In the genomic region with DNA sequence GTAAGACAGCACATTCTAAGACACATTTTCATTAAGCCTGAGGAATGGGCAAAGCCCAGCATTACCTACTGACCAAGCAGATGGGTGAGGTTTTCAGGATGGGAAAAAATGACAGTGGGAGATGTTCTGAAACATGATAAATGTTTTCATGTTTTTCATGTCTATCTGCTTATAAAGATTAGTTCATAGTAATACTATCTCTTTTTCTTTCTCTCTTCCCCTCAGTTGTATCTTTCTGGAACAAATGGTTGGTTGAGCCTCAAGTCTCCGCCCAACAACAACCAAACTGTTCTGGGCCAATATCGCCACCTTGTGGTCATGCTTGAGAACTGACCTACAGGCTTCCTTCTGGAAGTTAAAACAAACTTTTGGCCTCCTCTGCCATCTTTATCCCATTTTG, we compare ENCODE assay signal across 9 mouse cellular contexts. TPM values are rescaled to one million over a fixed set of nuclear protein-coding genes. Genes with fewer than 3 reads are reported as not detected.
A peak's percentile ranks its signal among the peaks of the same experiment; 100 is the strongest.
DNase-seq lines count a peak whose midpoint lies in the region; ATAC-seq and TF ChIP-seq lines count a peak whose summit lies in the region.
"Had no signal": no experiment of that assay in that cellular context is flagged by ENCODE, and none has a peak within 500 bp of the region (broad histone marks: within the 10 kb centered on the region; RNA-seq: fewer than 3 reads in every experiment).

No protein-coding gene starts in this region.

- TF ChIP-seq CTCF in heart, postnatal 0 days (IDR thresholded peaks at IDR 0.05; ENCODE audit: low read depth) = peak; percentile 63

- no peak overlapping the region for H3K4me2 ChIP-seq in heart, postnatal 0 days (ENCODE audit: low read depth, low read length)
- H3K4me2 ChIP-seq: lung, embryonic 15.5 days had no signal

- WGBS in heart, postnatal 0 days = 27% methylated on average over 2 of the region's 2 CpGs

- H3K9me3 ChIP-seq in heart, postnatal 0 days (replicated peaks; ENCODE audit: control insufficient read depth, low read length) = no peaks in the 10 kb centered on the region
- H3K9me3 ChIP-seq: lung, embryonic 15.5 days had no signal

- DNase-seq in heart, postnatal 0 days (ENCODE audit: low spot score) = peak; percentile 17
- no peak for DNase-seq in heart, adult 9 months (ENCODE audit: low spot score in 2 of 2)
- DNase-seq in B cell, adult 2 months = peak; percentile 86
- peak; percentile 46 for DNase-seq in adipocyte (ENCODE audit: low spot score)
- DNase-seq in hindlimb bud, embryonic 11.5 days (ENCODE audit: extremely low spot score, low read depth, low spot score) = peak; percentile 3
- peak; percentile 86 for DNase-seq in thymus, postnatal 4 days
- no peak for DNase-seq in cerebellum, adult 8-10 months

- H3K4me1 ChIP-seq in heart, postnatal 0 days (ENCODE audit: control insufficient read depth, insufficient read depth) = no peaks in the 10 kb centered on the region
- H3K4me1 ChIP-seq: lung, embryonic 15.5 days had no signal

- no peaks in the 10 kb centered on the region for H3K27me3 ChIP-seq in heart, postnatal 0 days (ENCODE audit: control insufficient read depth, insufficient read depth, low read length)
- H3K27me3 ChIP-seq: lung, embryonic 15.5 days had no signal

- no peak for TF ChIP-seq EP300 in heart, postnatal 0 days (IDR thresholded peaks at IDR 0.05; ENCODE audit: low read depth)

- H3K9ac ChIP-seq in heart, postnatal 0 days (replicated peaks; ENCODE audit: low read depth, low read length) = no peak overlapping the region
- H3K9ac ChIP-seq: lung, embryonic 15.5 days had no signal

- no peak overlapping the region for H3K4me3 ChIP-seq in heart, postnatal 0 days (ENCODE audit: low read depth, low read length)
- H3K4me3 ChIP-seq: lung, embryonic 15.5 days had no signal

- no peak overlapping the region for H3K27ac ChIP-seq in heart, postnatal 0 days (ENCODE audit: low read depth)
- H3K27ac ChIP-seq: lung, embryonic 15.5 days had no signal

- no peaks in the 10 kb centered on the region for H3K36me3 ChIP-seq in heart, postnatal 0 days (replicated peaks; ENCODE audit: control insufficient read depth, insufficient read depth, low read length)
- H3K36me3 ChIP-seq: lung, embryonic 15.5 days had no signal

- no peak for ATAC-seq in heart, postnatal 0 days (ENCODE audit: insufficient read depth, low read depth)
- ATAC-seq in megakaryocyte-erythroid progenitor cell, adult 5-6 weeks (replicated peaks; ENCODE audit: low FRiP score, low TSS enrichment, poor library complexity, severe bottlenecking) = peak; percentile 79

RNA-seq across cellular contexts. Expression of a gene that starts 57.8 kb away (rescaled TPM):
- total RNA-seq in heart, postnatal 0 days (2014; rRNA removed; ENCODE audit: low replicate concordance) = 1.0 and 12.9 TPM in 2 replicates
- polyA plus RNA-seq in heart, postnatal 0 days (2015; fragmentation: Nextera tagmentation; extraction: Ambion mirVana) = 0.19 and 0.21 TPM in 2 replicates
- total RNA-seq in megakaryocyte-erythroid progenitor cell, adult 5-6 weeks (2014; fragmentation: Nextera tagmentation) = 259 and 321 TPM in 2 replicates
- total RNA-seq in megakaryocyte-erythroid progenitor cell, adult 5-6 weeks (2017) = 239 and 294 TPM in 2 replicates

Comparison
In these comparisons a context has a peak if more than half of its experiments do, and no peak if none do; other contexts are left out.
1. DNase-seq: peak in heart, postnatal 0 days (single experiment), B cell, adult 2 months (2 of 2), adipocyte (single experiment), hindlimb bud, embryonic 11.5 days (single experiment) and thymus, postnatal 4 days (single experiment); none in heart, adult 9 months (0 of 2) and cerebellum, adult 8-10 months (single experiment).
2. RNA of a gene that starts 57.8 kb away (total RNA-seq): 239 to 321 TPM in megakaryocyte-erythroid progenitor cell, adult 5-6 weeks; 1.0 to 12.9 TPM in heart, postnatal 0 days; every median in the first group is over 10 times any median in the second.